Mouse (Mus musculus): ENCODE data around the gene Atg9a.

The Atg9a gene

DNA sequence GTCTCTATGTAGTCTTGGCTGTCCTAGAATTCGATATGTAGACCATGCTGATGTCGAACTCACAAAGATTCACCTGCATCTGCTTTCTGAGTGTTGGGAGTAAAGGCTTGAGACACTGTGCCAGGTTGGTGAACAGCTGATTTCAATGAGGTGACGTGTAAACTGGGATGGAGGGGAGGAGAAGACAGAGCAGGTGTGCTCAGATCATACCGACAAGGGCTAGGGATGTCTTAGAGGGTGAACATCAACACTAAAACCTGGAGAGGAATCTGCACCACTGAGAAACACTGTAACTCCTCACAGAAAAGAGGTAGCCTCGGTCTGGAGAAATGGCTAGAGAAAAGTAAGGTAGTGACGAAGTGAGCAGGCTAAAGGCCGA lies 23.9 kb downstream of the Atg9a start:
- DNase-seq, result no peak

DNA sequence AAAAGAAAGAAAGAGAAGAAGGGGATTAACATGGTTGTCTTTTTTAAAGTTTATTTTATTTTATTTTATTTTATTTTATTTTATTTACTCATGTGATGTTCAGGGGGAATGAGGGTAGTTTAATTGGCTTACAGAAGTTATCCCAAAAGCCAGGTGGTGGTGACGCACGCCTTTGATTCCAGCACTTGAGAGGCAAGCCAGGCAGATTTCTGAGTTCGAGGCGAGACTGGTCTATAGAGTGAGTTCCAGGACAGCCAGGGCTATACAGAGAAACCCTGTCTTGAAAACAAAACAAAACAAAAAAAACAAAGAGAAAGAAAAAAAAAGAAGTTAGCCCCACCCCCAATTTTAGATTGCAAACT lies 31.8 kb downstream of the Atg9a start:
- DNase-seq, result no peak

GRCm38 (mm10) chr1:75159540-75160255 lies 32.3 kb downstream of the Atg9a start:
- DNase-seq, result no peak

GRCm38 (mm10) chr1:75158990-75159389 lies 33.0 kb downstream of the Atg9a start:
- DNase-seq, result no peak

DNA sequence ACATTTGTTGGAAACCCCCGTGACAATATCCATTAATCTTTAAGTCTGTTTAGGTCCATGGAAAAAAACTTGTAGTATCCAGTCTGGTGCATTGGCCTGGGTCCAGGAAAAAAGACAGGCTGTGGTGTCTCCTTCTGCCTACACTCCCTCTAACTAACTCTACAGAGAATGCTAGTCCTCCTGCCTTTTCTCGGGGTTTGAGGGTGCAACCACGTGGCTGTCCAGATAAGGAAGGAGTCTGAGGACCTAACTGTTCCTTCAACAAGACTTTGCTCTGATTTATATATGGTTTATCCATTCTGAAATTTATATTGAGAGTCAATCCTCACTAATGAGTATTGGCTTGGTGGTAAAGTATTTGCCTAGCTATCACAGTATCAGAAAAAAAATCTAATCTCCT lies 36.2 kb downstream of the Atg9a start:
- no peak for DNase-seq

DNA sequence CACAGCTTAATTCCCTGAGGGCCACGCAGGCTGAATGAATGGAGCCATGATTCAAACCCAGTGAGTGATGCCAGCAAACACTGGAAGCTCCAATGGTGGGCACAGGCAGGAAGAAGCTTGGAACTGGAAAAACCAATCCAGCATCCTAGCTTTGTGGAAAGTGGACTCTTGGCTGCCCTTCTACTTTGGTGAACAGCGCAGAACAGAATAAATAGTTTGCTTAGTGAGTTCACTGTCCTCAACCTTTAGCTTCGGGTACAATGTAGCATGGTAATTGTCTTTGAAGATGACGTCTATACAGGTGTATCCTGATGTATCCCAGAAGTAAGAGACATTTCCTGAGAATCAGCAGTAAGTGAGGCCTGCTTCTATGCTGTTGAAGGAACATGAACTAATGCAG lies 43.3 kb downstream of the Atg9a start:
- no peak for DNase-seq

- no peak for DNase-seq
Measured at GRCm38 (mm10) chr1:75147411-75148135, 44.4 kb downstream of the Atg9a start.

- no peak for DNase-seq
Measured at GRCm38 (mm10) chr1:75145589-75145988, 46.4 kb downstream of the Atg9a start.

GRCm38 (mm10) chr1:75142301-75143261 lies 49.4 kb downstream of the Atg9a start, which contains the start of the genes Cnppd1 and Retreg2:
Gene Cnppd1 (minus strand): TSS chr1:75142711.
Gene Retreg2 (plus strand): TSS chr1:75142778.
- peak; percentile 96 to 98 for DNase-seq

DNA sequence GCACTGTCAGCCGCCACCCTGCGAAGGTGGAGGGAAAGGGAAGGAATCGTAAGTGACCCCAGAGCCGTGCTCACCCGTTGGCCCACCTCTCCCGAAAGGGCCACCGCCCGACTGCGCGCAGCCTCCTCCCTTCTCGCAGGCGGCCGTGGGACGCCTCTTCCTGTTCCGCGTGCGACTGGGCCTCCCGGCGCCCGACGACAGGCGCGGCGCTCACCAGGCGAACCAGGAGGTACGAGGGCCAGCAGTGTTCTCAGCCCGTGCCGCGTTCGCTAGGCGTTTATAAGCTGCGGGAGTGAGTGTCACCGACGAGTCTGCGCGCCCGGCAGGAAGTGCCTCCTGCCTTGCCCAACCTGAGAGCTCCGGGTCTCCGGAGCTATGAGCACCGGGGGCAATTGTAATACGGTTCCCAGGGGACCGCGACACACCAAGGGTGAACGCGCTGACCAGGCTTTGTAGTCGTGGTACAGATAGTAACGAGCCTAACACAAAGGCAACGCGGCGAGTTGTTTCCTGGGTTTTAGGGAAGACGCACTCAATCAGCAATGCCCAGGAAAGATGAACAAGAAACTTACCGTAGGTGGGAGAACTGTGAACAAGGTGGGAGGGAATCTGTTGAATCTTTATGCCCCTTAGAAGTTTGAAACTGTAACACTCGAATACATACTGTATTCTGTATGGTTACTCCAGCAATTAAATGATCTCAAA lies 50.4 kb downstream of the Atg9a start:
- peak; percentile 75 to 83 for DNase-seq

GRCm38 (mm10) chr1:75140601-75141190 lies 51.3 kb downstream of the Atg9a start:
- peak; percentile 8 to 27 for DNase-seq

DNA sequence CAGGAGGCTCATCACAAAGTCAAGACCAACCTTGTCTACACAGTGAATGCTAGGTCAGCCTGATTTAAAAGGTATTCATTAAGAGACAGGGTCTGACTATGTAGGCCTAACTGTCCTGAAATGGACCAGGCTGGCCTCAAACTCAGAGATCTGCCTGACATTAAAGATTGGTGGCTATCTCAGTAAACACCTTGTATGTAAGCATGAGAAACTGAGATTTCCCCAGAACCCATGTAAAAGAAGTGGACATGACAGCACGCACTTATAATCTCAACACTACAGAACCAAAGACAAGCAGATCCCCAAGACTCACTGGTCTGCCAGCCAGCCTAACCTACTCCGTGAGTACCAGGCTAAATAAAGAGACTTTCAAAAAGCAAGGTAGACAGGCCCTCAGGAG lies 53.5 kb downstream of the Atg9a start:
- DNase-seq, result no peak

GRCm38 (mm10) chr1:75136730-75137129 lies 55.3 kb downstream of the Atg9a start:
- no peak for DNase-seq

GRCm38 (mm10) chr1:75136293-75136692 lies 55.7 kb downstream of the Atg9a start:
- DNase-seq, result no peak

DNA sequence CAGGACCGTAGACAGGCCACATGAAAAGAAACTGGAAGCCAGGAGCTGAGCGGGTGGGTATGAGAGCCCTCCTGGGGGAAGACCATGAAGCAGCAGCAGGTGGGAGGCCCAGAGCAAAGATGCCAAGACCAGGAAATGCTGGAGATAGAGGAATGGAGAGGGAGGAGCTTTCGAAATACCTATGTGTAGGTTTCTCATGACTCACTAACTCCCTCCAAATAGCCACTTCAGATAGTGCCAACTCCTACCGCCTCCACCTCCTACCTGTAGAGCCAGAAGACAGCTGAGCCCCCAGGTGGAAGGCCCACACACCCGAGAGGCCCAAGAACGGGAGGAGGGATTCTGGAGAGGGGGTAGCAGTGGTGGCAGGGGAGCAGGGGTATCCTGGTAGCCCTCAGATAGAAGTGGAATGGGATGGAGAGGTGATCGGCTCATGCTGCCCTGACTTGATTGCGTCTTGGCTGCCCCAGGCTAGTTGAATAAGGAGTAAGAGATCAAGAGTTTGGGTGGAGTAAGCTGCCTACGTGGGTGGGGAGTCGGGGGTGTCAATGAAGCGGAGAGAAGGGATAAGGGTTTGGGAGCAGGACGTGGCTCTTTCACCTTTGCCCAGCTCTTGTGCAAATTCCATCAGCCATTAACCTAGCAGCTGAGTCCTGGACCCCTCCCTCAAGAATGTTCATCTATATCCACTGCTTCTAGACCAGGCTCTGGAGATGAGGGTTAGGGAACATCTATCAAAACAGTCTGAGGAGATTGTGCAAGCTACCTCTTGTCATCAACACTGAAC lies 58.4 kb downstream of the Atg9a start, which contains the start of gene Slc23a3:
Gene Slc23a3 (minus strand): TSS at position 470 of the 787 bp plus-strand sequence.
- peak; percentile 28 to 58 for DNase-seq
